Mouse (Mus musculus): ENCODE measurements around the gene Dennd1a.

GRCm38 (mm10) chr2:38159736-38160135 is 127.5 kb downstream of the Dennd1a start:
- TF ChIP-seq POLR2A (IDR thresholded peaks at IDR 0.05; ENCODE audit: extremely low read depth, insufficient read depth, low read length) = no peak
- TF ChIP-seq CTCF (IDR thresholded peaks at IDR 0.05; ENCODE audit: extremely low read depth, insufficient read depth, low read length) = no peak
